ENCODE assay signal across 22 mouse cellular contexts in the genomic region with DNA sequence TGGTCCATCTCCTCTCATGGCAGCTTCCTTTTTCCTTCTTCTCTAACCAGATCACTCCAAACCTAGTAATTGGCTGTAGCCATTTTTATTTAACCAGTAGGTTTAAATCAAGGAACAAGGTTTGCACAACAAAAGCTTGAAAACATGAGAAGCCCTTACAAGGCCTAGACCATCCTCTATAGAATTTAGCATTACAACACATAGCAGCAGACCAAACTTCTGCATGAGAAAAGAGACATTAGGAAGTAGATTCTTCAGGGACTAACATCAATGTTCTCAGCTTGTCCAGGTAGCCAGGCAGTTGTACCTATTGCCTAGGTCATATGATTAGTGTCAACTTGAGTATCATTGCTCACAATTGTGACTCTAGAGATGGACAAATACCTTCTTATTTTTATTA.
DNase-seq lines count a peak whose midpoint lies in the region; TF ChIP-seq lines count a peak whose summit lies in the region.
"Had no signal": no experiment of that assay in that cellular context is flagged by ENCODE, and none has a peak within 500 bp of the region (broad histone marks: within the 10 kb centered on the region; RNA-seq: fewer than 3 reads in every experiment).

No protein-coding gene starts in this region.

- H3K4me1 ChIP-seq in ES-E14 (ENCODE audit: control insufficient read depth in 2 of 2, insufficient read depth in 2 of 2, low read length in 2 of 2, poor library complexity in 1 of 2) = no peaks in the 10 kb centered on the region

- DNase-seq in ES-CJ7 (ENCODE audit: low read depth, low spot score) = peak; percentile 75
- peak; percentile 3 for DNase-seq in ES-E14 (ENCODE audit: low read depth, low spot score)
- DNase-seq in R1 (ENCODE audit: low read depth, low spot score) = peak; percentile 72
- DNase-seq in ZHBTc4 (ENCODE audit: low read depth, low spot score) = peak; percentile 68
- no peak for DNase-seq in heart, adult 18-20 months
- DNase-seq in heart, adult 11 months = no peak
- no peak for DNase-seq in kidney, adult 8-10 months
- no peak for DNase-seq in thymus, postnatal 4 days
- DNase-seq: adrenal gland, adult 2 months; adrenal gland, adult 8-10 months; adrenal gland, postnatal 10 days; adrenal gland, postnatal 14 days; adrenal gland, postnatal 25 days; adrenal gland, postnatal 36 days; B cell, adult 2 months; cerebellum, adult 11 months; cerebellum, adult 11-12 months; cerebellum, adult 18-20 months; cerebellum, adult 2 months; cerebellum, adult 8-10 months; cerebellum, adult 9-10 months had no signal

- no peak overlapping the region for H3K27ac ChIP-seq in ES-E14 (ENCODE audit: insufficient read depth, low read depth, low read length, poor library complexity, severe bottlenecking)

- H3K36me3 ChIP-seq in ES-E14 (ENCODE audit: control insufficient read depth, insufficient read depth, low read length, poor library complexity, severe bottlenecking) = no peaks in the 10 kb centered on the region
- H3K36me3 ChIP-seq: G1E had no signal

- no peak overlapping the region for H3K4me3 ChIP-seq in ES-E14 (ENCODE audit: insufficient read depth in 1 of 2, low read depth in 1 of 2, low read length in 2 of 2, poor library complexity in 1 of 2, severe bottlenecking in 1 of 2)

- H3K9ac ChIP-seq in ES-E14 (ENCODE audit: insufficient read depth, low read depth, low read length, poor library complexity, severe bottlenecking) = no peak overlapping the region

- 0 out of 2 replicates have a peak, but pooled peaks cover 3% of the 10 kb centered on the region for H3K9me3 ChIP-seq in ES-E14 (ENCODE audit: control insufficient read depth, insufficient read depth, low read depth, low read length)
- H3K9me3 ChIP-seq: G1E had no signal

- in situ Hi-C loops in ES-E14 (cut with MboI; ENCODE audit: low sequenced_read_pairs in 2 of 2, unreplicated experiment in 2 of 2) = no loop called here

TF ChIP-seq in ES-E14, 5 proteins besides CTCF, POLR2A, EP300 and RAD21:
- TF ChIP-seq ZNF384 (IDR thresholded peaks at IDR 0.05; ENCODE audit: low read depth, low read length) (no peak), HCFC1 (IDR thresholded peaks at IDR 0.05; ENCODE audit: borderline replicate concordance, insufficient read depth, low read length) (no peak), CHD2 (IDR thresholded peaks at IDR 0.05; ENCODE audit: low read depth, low read length) (no peak), ZC3H11A (IDR thresholded peaks at IDR 0.05; ENCODE audit: borderline replicate concordance, low read depth, low read length) (no peak), MAFK (IDR thresholded peaks at IDR 0.05; ENCODE audit: insufficient read depth, low read depth, low read length) (no peak)

Comparison
In these comparisons a context has a peak if more than half of its experiments do, and no peak if none do; other contexts are left out.
1. DNase-seq: peak in ES-CJ7 (single experiment), ES-E14 (single experiment), R1 (single experiment) and ZHBTc4 (single experiment); none in heart, adult 18-20 months (0 of 2), heart, adult 11 months (single experiment), kidney, adult 8-10 months (0 of 2) and thymus, postnatal 4 days (single experiment).